Mouse (Mus musculus) adrenal gland, postnatal 14 days (tissue): ENCODE results near the gene Apol7e. TPM values are rescaled to one million over a fixed set of nuclear protein-coding genes. Genes with fewer than 3 reads are reported as not detected.
"Not testable (repeated sequence)": the region's sequence is repeated elsewhere in the genome, so short reads cannot be mapped to it uniquely, and the experiment has no call there.

Source experiments
- DNase-seq: peaks from one replicate; pipeline ENCODE4 v3.0.0; 2021; ENCODE audit warnings: mixed read lengths
- long read RNA-seq, 2 experiments: library from polyadenylated mRNA; stranded (forward); transcript quantifications; one replicate each; pipeline ENCODE4 v2.0.0; 2021
- total RNA-seq: library from RNA; stranded (reverse); gene quantifications from 2 replicates; pipeline ENCODE4 v1.2.3, GENCODE M21; 2021

Gene Apol7e
- 1.3 TPM in 1 of 2 replicates, not detected in the other for total RNA-seq
- long read RNA-seq, experiment 1: 0 reads
- long read RNA-seq, experiment 2: 0 reads

DNA sequence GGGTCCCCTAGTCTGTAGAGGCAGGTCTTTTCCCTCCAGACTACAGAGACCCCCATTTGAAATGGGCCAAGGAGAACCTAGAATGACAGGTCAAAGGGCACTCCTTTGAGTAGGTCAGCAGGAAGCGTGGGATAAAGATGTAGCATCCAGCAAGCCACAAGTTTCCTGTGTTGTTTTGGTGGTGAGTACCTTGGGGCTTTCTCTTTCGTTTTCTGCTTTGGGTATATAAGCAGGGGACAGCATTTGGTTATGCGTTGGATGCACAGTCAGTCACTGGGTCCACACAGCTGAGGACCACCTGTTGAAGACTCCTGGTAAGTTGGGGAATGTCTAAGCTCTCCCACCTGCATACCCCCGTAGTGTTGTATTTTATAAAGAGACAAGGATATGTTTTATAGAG lies at the start of gene Apol7e:
Apol7e (plus strand) TSS at position 202 of the 400 bp plus-strand sequence.
- not testable (repeated sequence) for DNase-seq

DNA sequence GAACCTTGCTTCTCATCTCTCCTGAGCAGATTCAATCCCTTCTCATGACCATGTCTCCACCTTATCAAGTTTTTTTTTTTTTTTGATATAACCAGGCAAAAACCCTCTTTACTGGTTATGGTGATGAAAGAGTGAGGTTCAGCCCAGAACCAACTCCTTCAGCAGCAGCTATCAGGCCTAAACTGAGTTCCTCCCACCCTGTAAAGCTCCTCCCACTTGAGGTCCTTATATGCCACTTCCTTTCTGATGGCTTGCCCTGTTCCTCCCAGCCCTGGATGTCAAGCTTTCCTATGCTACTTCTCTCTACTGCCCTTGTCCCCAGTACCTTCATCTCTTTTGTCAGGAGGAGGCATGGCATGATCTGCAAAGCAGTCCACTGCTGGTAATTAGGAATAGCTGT lies 47.5 kb upstream of the Apol7e start:
- not testable (repeated sequence) for DNase-seq

DNA sequence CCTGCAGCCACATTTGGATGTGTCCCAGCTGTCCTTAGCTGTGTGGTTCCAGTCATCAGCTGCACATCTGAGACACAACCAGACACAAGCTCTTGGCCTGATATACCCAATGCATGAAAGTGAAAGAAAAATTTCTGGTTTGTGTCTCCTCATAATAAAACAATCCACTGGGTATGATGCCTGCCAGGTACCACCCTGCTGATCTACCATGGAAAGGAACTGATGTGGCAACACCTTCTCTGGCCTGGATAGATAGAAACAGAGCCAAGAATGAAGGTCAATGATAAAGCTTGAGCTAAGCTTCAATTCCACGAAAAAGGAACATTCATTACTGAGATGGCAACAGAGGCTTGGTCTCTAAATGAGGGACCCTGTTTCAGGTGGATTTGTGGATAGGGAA lies 38.9 kb upstream of the Apol7e start:
- DNase-seq: not testable (repeated sequence)

DNA sequence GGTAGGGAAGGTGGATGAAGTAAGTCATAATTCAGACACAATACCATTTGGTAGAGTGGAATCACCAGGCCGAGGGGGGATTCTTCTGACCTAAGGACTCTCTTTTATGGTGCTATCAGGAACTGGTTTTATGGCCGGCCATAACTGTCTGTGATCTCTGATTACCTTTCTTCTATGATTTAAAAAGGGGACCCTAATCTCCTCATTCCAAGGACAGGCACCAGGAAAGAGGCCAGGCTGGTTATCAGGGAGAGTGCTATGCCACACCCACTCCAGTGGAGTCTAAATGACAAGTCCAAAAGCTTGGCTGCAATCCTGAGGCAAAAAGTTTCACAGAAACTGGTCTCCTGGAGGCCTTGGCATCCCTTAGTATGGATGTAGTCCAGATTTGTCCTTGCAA lies 36.8 kb upstream of the Apol7e start:
- DNase-seq: not testable (repeated sequence)

DNA sequence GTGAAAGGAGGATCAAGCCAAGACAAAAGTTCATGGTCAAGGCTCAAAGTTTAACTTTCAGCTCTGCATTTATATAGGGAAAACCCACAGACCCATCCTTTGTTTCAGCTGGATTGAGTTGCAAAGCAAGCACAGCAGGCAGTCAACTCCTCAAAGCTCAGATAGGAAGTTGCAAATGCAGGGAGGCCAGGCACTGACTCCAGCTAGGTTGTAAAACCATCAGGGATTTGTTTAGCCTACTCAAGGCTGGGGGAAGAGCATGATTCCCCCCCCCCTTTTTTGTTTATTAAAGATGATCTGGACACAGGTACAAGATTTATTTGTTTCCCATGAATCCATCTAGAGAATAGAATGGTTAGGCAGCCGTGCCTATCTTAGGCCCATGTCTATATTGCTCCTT lies 24.6 kb upstream of the Apol7e start:
- DNase-seq: not testable (repeated sequence)

DNA sequence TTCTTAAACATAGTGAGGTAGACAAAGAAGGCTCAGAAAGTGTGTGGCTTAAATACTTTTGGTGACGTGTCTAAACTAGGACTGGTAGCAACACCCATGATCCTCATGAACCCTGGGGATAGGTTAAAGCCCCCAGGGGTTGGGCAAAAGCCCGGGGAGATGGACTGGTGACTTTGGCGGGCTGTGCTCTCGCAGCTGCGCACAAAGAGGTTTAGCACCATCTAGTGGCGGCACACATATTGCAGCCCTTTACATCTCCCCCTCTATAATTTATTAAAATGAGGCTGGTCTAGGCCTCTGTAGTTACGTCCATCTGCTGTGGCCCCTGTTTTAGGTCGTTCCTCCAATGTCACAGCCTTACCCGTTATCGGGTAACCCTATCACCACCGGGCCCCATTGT lies 14.7 kb upstream of the Apol7e start:
- peak; percentile 55 for DNase-seq

DNA sequence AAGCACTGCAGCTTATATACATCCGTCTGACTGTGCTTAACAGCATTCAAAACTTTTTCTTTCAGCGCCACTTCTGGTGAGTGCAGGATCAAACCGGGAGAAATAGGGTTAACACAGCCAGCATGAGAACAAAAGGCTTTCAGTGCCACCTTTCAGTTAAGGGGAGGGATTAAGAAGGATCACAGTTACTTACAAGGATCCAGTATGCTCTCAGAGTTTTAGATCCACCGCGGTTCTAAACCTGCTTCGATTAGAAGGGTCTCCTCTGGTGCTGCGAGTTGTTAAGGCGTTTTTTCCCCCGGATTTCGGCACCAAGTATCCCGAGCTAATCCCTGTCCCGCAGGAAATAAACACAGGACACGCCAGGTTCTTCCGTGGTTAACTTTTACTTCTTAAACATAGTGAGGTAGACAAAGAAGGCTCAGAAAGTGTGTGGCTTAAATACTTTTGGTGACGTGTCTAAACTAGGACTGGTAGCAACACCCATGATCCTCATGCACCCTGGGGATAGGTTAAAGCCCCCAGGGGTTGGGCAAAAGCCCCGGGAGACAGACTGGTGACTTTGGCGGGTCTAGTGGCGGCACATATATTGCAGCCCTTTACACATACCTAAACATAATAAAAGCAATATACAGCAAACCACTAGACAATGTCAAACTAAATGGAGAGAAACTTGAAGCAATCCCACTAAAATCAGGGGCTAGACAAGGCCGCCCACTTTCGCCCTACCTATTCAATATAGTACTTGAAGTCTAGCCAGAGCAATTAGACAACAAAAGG lies 6.9 kb upstream of the Apol7e start:
- not testable (repeated sequence) for DNase-seq

DNA sequence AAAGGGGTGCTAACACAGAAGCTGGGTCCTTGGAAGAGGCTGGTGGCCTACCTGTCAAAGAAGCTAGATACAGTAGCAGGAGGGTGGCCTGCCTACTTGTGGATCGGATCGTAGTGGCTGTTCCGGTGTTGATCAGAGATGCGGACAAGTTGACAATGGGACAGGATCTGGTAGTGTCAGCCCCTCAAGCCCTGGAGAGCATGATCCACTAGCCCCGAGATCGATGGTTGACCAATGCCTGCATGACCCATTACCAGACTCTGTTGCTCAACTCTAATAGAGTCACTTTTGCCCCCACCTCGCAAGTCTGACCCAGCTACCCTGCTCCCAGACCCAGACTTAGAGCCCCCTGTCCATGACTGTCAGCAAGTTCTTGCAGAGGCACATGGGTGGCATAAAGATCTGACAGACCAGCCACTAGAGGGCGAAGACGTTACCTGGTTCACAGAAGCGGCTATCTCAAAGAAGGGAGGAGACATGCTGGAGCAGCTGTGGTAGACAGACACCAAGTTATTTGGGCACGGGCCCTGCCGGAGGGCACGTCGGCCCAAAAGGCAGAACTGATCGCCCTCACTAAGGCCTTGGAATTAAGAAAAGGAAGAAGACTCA lies 3.9 kb upstream of the Apol7e start:
- peak; percentile 51 for DNase-seq

DNA sequence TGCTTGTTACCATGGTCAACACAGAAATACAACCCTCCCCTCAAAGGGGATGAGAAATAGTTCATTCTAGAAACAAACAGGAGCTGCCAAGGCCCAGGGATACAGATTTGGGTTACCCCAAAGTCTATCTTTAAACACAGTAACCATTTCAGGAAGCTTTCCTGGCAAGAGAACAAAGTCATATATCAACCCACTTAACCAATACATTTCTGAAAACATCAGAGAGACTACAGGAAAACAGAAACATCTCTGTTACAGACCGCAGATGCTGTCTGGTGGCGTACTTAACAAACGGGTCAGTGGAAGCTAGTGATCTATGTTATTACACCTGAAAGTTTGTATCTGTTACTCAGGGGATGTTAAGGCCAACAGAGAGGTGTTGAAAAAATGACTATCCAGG lies 6.6 kb downstream of the Apol7e start:
- DNase-seq: not testable (repeated sequence)

DNA sequence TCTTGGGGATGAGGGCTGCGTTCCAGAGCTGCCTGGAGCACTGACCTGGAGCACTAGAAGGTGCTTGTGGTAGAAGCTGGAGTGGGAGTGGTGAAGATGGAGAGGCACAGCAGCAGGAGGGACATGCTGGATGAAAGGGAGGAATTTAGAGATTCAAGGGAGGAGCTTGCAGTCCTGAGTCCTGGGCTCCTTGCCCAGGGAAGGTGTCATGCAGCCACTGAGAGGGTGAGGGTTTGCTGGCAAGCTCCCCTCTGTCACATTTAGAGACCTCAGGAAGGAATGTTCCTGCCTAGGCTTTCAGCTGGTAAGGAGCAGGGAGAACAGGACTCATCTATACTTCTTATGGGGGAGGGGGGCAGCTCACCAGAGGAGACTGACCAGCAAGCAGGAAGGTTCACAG lies 10.3 kb downstream of the Apol7e start:
- DNase-seq: not testable (repeated sequence)

DNA sequence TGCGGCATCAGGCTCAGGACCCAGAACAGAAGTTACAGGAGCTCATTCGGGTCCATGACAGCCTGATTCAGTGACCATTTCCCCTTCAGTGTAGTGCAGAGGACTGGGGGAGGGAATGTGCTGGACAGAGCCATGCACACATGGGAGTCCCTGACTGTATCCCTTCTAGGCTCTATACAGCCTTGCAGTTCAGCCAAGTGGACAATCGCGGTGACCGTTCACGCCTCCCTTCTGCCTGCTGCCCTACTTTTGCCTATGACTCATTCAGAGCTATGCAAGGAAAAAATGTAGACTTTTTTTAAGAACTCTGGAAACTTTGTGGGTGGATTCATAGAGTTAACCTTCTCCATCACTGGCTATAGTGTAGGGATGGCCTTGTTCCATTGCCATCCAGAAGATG lies 19.6 kb downstream of the Apol7e start:
- DNase-seq: not testable (repeated sequence)

DNA sequence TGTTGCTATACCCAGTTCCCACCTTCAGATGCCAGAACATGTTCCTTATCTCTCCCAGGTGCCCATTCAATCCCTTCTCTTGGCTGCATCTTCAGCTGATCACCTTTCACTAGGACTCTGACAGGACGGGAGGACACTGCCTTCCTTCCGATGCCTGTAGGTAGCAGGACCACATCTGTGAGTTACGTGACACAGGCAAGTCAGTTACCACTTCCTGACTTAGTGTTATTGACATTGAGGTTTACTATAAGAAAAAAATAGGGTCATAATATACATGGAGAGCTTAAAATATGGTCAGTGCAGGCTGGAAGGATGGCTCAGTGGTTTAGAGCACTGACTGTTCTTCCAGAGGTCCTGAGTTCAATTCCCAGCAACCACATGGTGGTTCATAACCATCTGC lies 22.9 kb downstream of the Apol7e start:
- not testable (repeated sequence) for DNase-seq

DNA sequence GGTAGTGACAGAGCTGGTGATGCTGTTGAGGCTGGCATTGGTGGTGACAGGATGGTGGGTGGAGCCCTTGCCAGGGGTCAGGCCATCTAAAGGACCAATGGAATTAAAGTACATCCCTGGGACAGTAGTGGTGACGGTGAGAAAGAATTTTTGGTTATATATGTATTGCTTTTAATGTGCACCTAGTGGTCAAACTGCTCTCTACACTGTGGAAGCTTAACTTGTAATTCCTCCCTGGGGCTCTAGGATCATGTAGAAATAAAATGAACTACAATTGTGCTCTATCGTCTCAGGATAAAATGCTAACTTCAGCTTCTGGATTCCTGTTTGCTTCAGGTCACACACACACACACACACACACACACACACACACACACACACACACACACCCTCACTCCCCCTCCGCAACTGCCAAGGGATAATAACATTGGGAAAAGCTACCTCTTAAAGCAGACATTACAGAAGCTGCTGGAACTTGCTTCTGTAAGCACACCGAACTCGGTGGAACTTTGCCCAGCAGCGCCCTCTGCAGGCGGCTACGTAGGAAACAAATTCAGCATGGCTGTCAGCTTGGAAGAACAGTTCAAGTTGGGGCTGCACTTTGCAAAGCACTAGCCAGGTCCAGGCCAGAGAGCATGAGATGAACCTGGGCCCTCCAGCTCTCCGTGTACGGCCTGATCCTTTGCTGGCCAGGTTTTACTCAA lies 25.7 kb downstream of the Apol7e start:
- not testable (repeated sequence) for DNase-seq

DNA sequence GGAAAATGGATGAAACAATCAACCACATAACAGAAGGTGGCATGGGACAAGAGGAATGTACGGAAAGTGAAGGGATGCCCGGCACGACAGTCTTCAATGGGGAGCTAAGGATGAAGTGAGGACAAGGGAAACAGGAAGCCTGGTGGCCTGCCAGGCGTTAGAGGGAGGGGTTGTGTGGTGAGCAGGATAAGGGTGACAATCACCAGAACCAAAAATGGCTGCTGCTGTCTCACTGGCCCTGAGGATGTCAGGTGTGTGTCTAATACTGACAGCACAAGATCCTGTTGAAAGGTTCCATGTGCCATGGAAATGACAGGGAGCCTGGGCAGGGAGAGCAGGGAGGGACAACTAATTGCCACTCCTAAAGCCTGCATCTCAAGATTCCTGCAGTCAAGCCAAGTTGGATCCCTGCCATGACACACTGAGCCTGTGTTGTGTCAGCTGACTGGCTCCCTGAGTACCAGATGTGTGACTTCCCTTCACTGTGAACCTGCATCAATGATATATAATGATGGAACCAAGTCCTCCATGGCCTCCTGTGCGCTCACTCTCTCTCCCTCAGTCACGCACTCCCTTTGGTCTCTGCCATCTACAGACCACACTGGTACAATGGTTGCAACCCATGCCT lies 26.9 kb downstream of the Apol7e start:
- DNase-seq: not testable (repeated sequence)

DNA sequence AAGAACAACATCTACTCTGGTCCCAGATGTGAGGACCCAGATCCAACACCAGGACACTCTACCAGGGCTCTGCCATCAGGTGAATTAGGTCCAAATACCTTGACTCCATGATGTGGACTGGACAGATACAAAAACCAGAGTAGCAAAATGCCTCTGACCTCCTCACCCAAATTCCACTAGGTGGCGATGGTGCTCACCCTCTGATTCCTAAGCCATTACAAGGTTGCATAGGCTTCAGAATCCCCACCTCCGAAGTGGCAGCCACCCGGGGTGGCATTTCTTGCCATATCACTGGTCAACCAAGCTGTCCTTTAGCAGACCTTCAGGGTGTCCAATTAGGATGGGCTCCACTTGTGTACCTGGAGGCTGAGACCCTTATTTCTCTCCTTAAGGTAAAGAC lies 28.5 kb downstream of the Apol7e start:
- not testable (repeated sequence) for DNase-seq

DNA sequence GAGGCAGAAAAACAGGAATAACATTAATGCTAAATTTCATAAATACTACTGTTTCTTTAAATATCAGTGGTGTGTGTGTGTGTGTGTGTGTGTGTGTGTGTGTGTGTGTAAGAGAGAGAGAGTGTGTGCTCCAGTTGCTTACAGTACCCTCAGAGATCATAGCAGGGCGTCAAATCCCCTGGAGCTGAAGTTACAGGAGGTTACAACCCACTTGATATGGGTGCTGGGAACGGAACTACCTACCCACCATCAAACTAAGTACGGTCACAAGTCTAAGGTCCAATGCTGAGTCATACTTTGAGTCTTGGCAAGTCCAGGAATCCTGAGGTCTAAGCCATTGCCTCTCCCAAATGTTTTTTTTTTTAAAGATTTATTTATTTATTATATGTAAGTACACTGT lies 29.1 kb downstream of the Apol7e start:
- DNase-seq: not testable (repeated sequence)

DNA sequence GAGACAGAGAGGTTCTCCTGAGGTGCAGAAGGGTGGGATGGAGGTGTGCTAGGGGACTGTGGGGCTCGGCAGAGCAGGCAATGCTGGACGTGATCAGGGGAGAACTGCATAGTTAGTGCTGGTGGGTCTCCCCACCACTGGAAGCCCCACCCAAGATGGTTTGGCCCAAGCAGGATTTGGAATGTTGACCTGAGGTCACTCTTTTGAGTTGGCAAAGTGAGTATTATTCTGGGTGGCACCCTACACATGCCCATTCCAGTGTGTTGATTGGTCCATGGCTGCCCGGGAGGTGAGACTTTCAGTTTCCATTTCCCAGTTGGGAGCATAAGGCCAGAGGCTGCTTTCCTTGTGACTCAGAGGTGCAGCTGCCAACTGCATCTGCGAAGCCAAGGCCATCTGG lies 30.1 kb downstream of the Apol7e start, which contains the start of gene Apol9b:
Apol9b (plus strand) TSS at position 301 of the 400 bp plus-strand sequence.
- DNase-seq: not testable (repeated sequence)

DNA sequence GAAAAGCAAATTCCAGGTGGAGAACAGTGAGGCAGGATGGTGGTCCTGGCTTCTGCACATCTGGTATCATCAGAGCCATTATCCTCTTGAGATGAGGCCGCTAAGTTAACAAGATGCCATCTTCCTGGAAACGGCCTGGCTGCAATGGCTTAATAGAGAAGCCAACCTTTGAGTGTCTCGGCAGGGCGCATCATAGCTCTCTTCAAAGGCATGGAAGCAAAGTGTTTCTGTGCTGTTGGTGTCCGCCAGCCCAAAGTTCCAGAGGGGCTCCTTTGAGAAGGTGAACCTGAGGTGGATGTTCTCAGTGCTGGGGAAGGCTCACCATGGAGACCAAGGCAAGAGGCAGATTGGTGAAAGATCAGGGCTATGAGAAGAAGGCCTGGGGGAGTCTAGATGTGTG lies 32.9 kb downstream of the Apol7e start:
- DNase-seq: no peak

DNA sequence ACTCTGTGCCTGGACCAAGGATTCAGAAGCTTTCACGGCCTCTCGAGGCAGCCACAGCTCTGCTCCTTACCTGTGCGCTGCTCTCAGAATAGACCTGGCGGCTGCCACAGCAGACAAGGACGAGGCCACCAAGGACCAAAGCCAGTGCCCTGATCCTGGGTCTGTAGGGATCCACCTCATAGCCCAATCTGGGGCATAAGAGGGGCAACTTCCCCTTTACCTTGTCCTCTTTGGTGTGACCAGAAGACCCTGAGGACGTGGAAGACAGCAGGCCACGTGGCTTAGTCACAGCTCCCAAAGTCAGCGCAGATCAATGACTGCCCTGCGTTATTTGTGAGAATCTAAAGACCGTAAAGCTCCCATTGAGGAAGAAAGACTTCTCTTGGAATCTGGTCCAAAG lies 34.2 kb downstream of the Apol7e start:
- DNase-seq: not testable (repeated sequence)

DNA sequence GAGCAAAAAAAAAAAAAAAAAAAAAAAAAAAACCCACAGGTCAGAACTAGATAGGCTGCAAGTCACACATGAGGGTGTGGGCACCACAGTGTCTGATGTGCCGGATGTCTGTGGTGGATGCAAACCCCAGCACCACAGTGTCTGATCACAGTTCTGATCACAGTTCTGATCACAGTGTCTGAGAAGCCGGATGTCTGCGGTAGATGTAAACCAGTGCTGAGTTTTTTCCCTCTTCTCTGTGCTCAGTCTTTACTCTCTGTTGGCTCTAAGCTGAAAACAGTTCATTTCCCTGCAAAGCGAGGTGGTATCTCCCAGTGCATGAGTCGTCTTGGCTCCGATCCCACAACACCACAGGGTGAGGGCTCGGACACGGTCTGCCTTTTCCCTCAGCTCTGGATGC lies 34.7 kb downstream of the Apol7e start:
- DNase-seq: peak; percentile 57

DNA sequence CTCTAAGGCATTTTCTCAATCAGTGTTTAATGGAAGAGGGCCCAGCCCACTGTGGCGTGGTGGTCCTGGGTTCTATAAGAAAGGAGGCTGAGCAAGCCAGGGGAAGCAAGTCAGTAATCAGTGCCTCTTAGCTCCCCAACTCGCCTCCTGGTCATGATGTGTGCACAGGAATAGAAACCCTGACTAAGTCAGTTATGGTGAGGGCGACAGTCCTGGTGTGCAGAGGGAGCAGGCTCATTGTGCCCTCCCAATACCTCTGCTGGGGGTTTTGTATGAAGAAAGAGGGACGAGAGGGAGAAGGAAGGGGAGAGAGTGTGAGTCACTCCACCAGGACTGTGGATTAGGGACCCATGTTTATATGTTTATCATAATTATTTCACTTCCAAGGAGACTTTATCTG lies 35.2 kb downstream of the Apol7e start:
- not testable (repeated sequence) for DNase-seq

DNA sequence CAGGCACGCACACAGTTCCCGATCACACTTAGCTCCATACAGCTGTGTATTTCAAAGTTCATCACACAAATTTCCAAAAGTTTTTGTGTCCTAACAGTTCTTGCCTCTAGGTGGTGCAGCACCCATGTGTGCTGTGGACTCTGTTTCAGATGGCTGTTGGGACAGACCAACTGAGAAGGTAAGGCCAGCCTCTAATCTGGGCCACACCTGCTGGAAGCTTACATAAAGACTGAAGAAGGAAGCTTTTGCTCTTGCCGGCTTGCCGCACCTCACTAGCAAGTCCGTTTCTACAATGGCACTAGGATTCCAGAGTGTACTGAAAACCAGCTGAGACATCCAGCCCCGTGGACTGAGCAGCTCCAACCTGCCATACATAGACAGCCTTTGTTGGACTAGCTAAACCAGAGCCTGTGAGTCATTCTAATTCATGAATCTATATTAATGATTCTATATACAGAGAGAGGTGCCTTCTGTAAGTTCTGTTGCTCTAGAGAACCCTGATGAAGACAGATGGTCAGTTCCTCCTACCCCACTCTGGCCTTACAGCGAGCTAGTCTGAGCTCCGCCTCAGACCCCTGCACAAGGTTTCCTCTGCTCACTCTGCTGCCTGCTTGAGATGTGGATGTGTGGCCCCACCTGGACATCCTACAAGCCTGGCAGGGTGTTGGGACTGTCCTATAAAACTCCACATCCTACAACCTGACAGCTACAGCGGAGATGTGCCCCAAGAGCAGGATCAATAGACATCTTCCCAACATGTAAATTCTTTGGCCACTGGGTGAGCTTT lies 42.0 kb downstream of the Apol7e start:
- DNase-seq: no peak
